Mouse (Mus musculus) limb, embryonic 10.5 days (tissue): ENCODE data around the gene Krtap28-10. TPM values are rescaled to one million over a fixed set of nuclear protein-coding genes. Genes with fewer than 3 reads are reported as not detected.
A peak's percentile ranks its signal among the peaks of the same experiment; 100 is the strongest.

Source experiments
- DNase-seq: peaks from one replicate; pipeline ENCODE4 v3.0.0-alpha.2; 2017; ENCODE audit warnings: low spot score
- H3K27ac ChIP-seq: fragments of 300-500 bp; sonication (generic); 2 replicates; pipeline ENCODE4 v1.5.1; 2016; ENCODE audit warnings: mild to moderate bottlenecking
- H3K27me3 ChIP-seq: fragments of 300-500 bp; sonication (generic); 2 replicates; pipeline ENCODE4 v1.6.1; 2016; ENCODE audit warnings: low read depth, mild to moderate bottlenecking; ENCODE audit not compliant: poor library complexity, severe bottlenecking
- H3K36me3 ChIP-seq: fragments of 300-500 bp; sonication (generic); 2 replicates; pipeline ENCODE4 v1.6.1; 2016; ENCODE audit warnings: mild to moderate bottlenecking, moderate library complexity
- H3K4me1 ChIP-seq: fragments of 300-500 bp; sonication (generic); 2 replicates; pipeline ENCODE4 v1.6.1; 2016
- H3K4me3 ChIP-seq: fragments of 300-500 bp; sonication (generic); 2 replicates; pipeline ENCODE4 v1.5.1; 2016; ENCODE audit warnings: mild to moderate bottlenecking, moderate library complexity
- H3K9me3 ChIP-seq: fragments of 300-500 bp; sonication (generic); replicated peaks from 2 replicates; pipeline ENCODE4 v1.6.1; 2016; ENCODE audit warnings: mild to moderate bottlenecking
- WGBS: fragments of 180-500 bp; shearing (Covaris S2); methylation state at CpG from one replicate; pipeline ENCODE4 v1.1.7; 2016; 5-methylcytosine and 5-hydroxymethylcytosine counted together
- polyA plus RNA-seq: library from polyadenylated mRNA; unstranded; fragments of >200 nt; fragmentation: Nextera tagmentation; extraction: Ambion mirVana; gene quantifications from 2 replicates; pipeline ENCODE4 v1.2.1, GENCODE M21; 2016

The Krtap28-10 gene
- not detected in 2 replicates for polyA plus RNA-seq

GRCm38 (mm10) chr1:83042380-83042779 is at the start of gene Krtap28-10:
Krtap28-10 (minus strand) TSS chr1:83042480.
- DNase-seq, result no peak
- Histone ChIP-seq H3K4me1 (peaks cover 13% of the 10 kb centered on the region; the same call in 1 of the 2 replicates), H3K27ac (no peak within 1 kb of the TSS), H3K4me3 (no peak within 1 kb of the TSS), H3K36me3 (no peaks in the 10 kb centered on the region), H3K9me3 (no peaks in the 10 kb centered on the region), H3K27me3 (no peaks in the 10 kb centered on the region)
- WGBS, result 99% methylated on average over 2 of the region's 2 CpGs

DNA sequence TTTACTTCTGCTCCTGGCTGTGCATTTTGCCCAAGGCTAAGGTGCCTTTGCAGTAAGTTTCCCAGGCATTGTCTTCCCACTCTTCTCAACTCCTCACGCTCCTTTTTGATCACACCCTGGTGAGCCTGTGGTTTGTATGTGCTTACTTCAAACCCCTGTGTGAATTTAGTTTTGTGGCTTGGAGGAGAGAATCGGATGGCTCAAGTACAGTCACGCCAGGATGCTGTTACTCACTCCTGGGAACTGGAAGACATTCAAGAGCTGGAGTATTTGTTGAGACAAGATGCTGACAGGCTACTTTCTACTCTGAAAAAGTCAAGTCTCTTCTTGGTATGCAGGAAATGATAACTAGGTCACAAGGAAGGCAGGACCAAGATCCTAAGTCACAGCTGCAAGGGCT is 49.0 kb upstream of the Krtap28-10 start:
- no peak overlapping the region for H3K27ac ChIP-seq
- no peaks in the 10 kb centered on the region for H3K36me3 ChIP-seq
- H3K4me3 ChIP-seq, result no peak overlapping the region
- no peak for DNase-seq
- no peaks in the 10 kb centered on the region for H3K4me1 ChIP-seq
- 72% methylated on average over 3 of the region's 3 CpGs for WGBS
- H3K9me3 ChIP-seq, result no peaks in the 10 kb centered on the region
- no peaks in the 10 kb centered on the region for H3K27me3 ChIP-seq

- H3K9me3 ChIP-seq, result no peaks in the 10 kb centered on the region
- DNase-seq, result no peak
- no peaks in the 10 kb centered on the region for H3K36me3 ChIP-seq
- H3K4me3 ChIP-seq, result no peak overlapping the region
- no peaks in the 10 kb centered on the region for H3K27me3 ChIP-seq
- no peak overlapping the region for H3K27ac ChIP-seq
- H3K4me1 ChIP-seq, result no peaks in the 10 kb centered on the region; the same call in 1 of the 2 replicates
- WGBS, result 87% methylated on average over 2 of the region's 2 CpGs
These were observed 42.5 kb upstream of the Krtap28-10 start for GRCm38 (mm10) chr1:83084790-83085189.

DNA sequence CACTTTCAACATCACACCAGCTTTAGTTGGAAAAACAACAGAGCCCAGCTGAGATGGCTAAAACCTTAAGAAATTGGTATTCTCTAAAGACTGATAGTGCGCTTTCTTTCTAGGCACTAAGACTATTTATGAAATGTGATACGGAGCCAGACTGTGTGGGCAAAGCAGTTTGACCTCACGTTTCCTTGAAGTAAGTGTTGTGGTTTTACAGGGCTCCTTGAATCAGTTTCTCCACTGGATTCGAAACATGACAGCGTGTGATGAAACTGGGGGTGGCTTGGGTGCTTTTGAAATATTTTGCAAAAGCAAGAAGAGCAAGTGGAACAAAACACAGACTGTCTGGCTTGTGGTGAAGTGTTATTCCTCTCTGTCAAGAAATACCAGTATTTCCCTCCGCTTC is 34.7 kb upstream of the Krtap28-10 start:
- no peaks in the 10 kb centered on the region for H3K9me3 ChIP-seq
- no peak for DNase-seq
- no peaks in the 10 kb centered on the region for H3K36me3 ChIP-seq
- no peaks in the 10 kb centered on the region for H3K4me1 ChIP-seq
- no peak overlapping the region for H3K4me3 ChIP-seq
- WGBS, result 88% methylated on average over 6 of the region's 6 CpGs
- no peaks in the 10 kb centered on the region for H3K27me3 ChIP-seq
- no peak overlapping the region for H3K27ac ChIP-seq

GRCm38 (mm10) chr1:83076190-83076917 is 34.1 kb upstream of the Krtap28-10 start:
- WGBS, result 52% methylated on average over 11 of the region's 11 CpGs
- Histone ChIP-seq H3K4me1 (no peaks in the 10 kb centered on the region), H3K36me3 (no peaks in the 10 kb centered on the region), H3K4me3 (no peak overlapping the region), H3K27ac (no peak overlapping the region), H3K27me3 (no peaks in the 10 kb centered on the region), H3K9me3 (no peaks in the 10 kb centered on the region)
- DNase-seq, result peak; percentile 55

GRCm38 (mm10) chr1:83075526-83076189 is 33.4 kb upstream of the Krtap28-10 start:
- Histone ChIP-seq H3K27ac (no peak overlapping the region), H3K4me1 (no peaks in the 10 kb centered on the region), H3K27me3 (no peaks in the 10 kb centered on the region), H3K36me3 (no peaks in the 10 kb centered on the region), H3K4me3 (no peak overlapping the region), H3K9me3 (no peaks in the 10 kb centered on the region)
- 53% methylated on average over 15 of the region's 15 CpGs for WGBS
- DNase-seq, result no peak

DNA sequence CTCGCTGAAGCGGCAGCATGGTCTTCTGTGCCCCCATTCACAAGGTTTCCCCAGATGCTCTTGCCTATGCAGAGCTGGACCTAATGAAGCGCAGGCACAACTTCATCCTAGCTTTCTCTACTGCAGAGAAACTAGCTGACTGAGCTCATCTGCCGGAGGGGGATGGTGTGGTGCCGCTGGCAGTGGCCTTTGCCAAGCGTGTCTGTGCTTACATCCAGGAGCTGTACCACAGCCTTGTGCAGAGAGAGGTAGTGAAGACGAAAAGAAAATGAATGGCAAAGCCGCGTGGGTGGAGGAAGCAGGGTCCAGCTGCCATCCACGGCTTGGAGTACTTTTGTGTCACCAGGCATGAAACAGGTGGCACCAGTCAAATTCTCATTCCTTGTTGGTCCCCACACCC is 24.9 kb upstream of the Krtap28-10 start:
- 91% methylated on average over 10 of the region's 10 CpGs for WGBS
- H3K4me1 ChIP-seq, result no peaks in the 10 kb centered on the region
- DNase-seq, result no peak
- H3K27ac ChIP-seq, result no peak overlapping the region
- H3K36me3 ChIP-seq, result no peaks in the 10 kb centered on the region
- no peaks in the 10 kb centered on the region for H3K9me3 ChIP-seq
- H3K27me3 ChIP-seq, result no peaks in the 10 kb centered on the region
- H3K4me3 ChIP-seq, result no peak overlapping the region

- DNase-seq, result no peak
- H3K4me3 ChIP-seq, result no peak overlapping the region
- WGBS, result 90% methylated on average over 4 of the region's 4 CpGs
- no peak overlapping the region for H3K27ac ChIP-seq
- no peaks in the 10 kb centered on the region for H3K4me1 ChIP-seq
- H3K27me3 ChIP-seq, result no peaks in the 10 kb centered on the region
- H3K9me3 ChIP-seq, result no peaks in the 10 kb centered on the region
- H3K36me3 ChIP-seq, result no peaks in the 10 kb centered on the region
These were observed 24.3 kb upstream of the Krtap28-10 start for GRCm38 (mm10) chr1:83066577-83066976.

- no peak overlapping the region for H3K27ac ChIP-seq
These were observed 22.6 kb upstream of the Krtap28-10 start for GRCm38 (mm10) chr1:83064851-83065250.

GRCm38 (mm10) chr1:83060643-83061042 is 18.4 kb upstream of the Krtap28-10 start, which contains the start of gene Krtap28-13:
Krtap28-13 (plus strand) TSS chr1:83060930.
- no peaks in the 10 kb centered on the region for H3K27me3 ChIP-seq
- H3K4me1 ChIP-seq, result no peaks in the 10 kb centered on the region
- H3K9me3 ChIP-seq, result no peaks in the 10 kb centered on the region
- H3K4me3 ChIP-seq, result no peak within 1 kb of the TSS
- H3K36me3 ChIP-seq, result no peaks in the 10 kb centered on the region
- no peak for DNase-seq
- 98% methylated on average over 4 of the region's 4 CpGs for WGBS
- no peak within 1 kb of the TSS for H3K27ac ChIP-seq

More at GRCm38 (mm10) chr1:83064851-83065250, 22.6 kb upstream of the Krtap28-10 start:
- Histone ChIP-seq H3K36me3 (no peaks in the 10 kb centered on the region), H3K4me1 (no peaks in the 10 kb centered on the region), H3K4me3 (no peak overlapping the region), H3K9me3 (no peaks in the 10 kb centered on the region), H3K27me3 (no peaks in the 10 kb centered on the region)
- no peak for DNase-seq
- WGBS, result 32% methylated on average over 3 of the region's 3 CpGs

DNA sequence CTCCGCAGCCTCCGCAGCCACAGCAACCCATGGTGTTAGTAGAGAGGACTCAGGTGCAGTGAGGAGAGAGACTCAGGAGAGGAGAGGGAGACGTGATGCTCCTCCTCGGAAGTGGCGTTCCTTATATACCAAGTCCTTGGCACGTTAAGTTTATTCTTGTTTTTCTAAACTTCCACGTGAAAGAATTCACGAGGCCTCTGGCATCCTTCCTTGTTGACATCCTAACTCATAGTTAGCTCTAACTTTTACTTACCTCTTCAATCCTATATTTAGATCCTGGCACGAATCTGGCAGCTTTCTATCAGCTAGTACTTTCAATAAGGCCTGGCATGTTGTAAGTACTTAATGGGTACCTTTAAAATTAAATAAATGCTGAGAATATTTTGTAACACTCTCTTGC is 17.0 kb upstream of the Krtap28-10 start, which contains the start of gene A030005K14Rik:
Gene A030005K14Rik, minus strand, starts transcription at position 101 of the 400 bp plus-strand sequence.
- Histone ChIP-seq H3K27me3 (no peaks in the 10 kb centered on the region), H3K27ac (no peak within 1 kb of the TSS), H3K4me1 (no peaks in the 10 kb centered on the region), H3K4me3 (no peak within 1 kb of the TSS), H3K36me3 (no peaks in the 10 kb centered on the region), H3K9me3 (no peaks in the 10 kb centered on the region)
- WGBS, result 93% methylated on average over 9 of the region's 9 CpGs
- no peak for DNase-seq

DNA sequence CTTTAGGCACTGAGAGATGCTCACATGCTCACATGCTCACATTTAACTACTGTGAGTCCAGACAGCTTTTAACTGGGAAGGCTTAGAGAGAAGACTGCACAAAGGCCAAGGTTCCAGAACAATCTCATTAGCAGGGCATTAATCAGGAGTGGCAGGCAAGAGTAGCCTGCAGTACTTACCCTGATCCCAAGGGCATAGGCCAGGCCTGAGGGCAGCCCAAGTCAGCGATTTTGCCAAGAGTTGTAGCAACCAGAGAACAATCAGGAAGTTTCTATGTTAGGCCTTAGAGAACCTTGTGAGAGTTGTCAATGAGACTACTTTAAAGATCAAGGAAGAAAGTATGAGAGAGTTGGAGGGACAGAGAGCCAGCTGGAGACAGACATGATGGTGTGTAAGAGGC is 16.2 kb upstream of the Krtap28-10 start:
- Histone ChIP-seq H3K36me3 (no peaks in the 10 kb centered on the region), H3K4me1 (no peaks in the 10 kb centered on the region), H3K27me3 (no peaks in the 10 kb centered on the region), H3K4me3 (no peak overlapping the region), H3K9me3 (no peaks in the 10 kb centered on the region), H3K27ac (no peak overlapping the region)
- DNase-seq, result no peak
- WGBS, result 48% methylated on average over 1 of the region's 1 CpGs

GRCm38 (mm10) chr1:83044882-83045427 is 2.7 kb upstream of the Krtap28-10 start, which contains the start of gene Gm47969:
Gm47969 (plus strand) TSS chr1:83044932.
- 89% methylated on average over 5 of the region's 5 CpGs for WGBS
- DNase-seq, result no peak
- Histone ChIP-seq H3K9me3 (no peaks in the 10 kb centered on the region), H3K27me3 (no peaks in the 10 kb centered on the region), H3K36me3 (no peaks in the 10 kb centered on the region), H3K4me1 (no peaks in the 10 kb centered on the region), H3K27ac (no peak within 1 kb of the TSS), H3K4me3 (no peak within 1 kb of the TSS)
